Mouse (Mus musculus) fibroblast of lung, adult 2 months (primary cell): ENCODE measurements around the gene Cdkl3.

Experiments used
- DNase-seq: peaks from one replicate; pipeline ENCODE4 v3.0.0-alpha.2; 2011; ENCODE audit warnings: low read depth

Gene Cdkl3

DNA sequence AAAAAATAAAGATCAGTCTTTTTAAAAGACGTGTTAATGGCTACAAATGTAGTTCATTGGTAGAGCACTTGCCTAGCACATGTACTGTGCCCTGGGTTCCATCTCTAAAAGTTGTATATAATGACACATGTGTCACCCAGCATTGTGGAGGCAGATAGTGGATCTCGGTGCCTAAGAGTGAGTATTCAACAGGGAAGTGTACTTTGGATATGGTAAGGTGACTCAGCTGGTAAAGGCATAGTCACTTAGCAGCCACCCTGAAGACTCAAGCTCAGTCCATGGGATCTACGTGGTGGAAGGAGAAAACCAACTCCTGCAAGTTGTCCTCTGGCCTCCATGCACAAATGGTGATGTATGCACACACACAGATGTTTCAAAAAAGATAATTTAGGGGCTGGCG, 120.4 kb downstream of the Cdkl3 start:
- no peak for DNase-seq

GRCm38 (mm10) chr11:52127169-52127568, 123.1 kb downstream of the Cdkl3 start:
- DNase-seq, result no peak

DNA sequence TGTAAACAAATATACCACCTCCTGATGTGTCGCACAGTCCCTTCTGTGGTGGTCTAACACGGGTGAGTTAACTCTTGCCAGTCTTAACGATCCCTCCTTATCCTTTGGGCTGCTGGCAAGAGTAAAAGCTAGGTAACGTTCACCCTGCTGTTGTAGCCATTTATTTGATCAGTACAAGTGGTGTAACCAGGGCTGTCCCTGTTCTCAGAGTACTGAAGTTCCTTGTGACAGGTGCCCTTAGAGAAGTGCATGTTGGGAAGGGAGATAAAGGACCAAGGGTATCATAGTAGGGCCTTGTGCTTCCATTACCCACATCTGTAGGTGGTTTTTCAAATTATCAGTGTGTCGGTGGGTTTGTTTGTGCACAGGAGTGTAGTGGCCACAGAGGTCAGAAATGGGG, 123.7 kb downstream of the Cdkl3 start:
- no peak for DNase-seq

DNA sequence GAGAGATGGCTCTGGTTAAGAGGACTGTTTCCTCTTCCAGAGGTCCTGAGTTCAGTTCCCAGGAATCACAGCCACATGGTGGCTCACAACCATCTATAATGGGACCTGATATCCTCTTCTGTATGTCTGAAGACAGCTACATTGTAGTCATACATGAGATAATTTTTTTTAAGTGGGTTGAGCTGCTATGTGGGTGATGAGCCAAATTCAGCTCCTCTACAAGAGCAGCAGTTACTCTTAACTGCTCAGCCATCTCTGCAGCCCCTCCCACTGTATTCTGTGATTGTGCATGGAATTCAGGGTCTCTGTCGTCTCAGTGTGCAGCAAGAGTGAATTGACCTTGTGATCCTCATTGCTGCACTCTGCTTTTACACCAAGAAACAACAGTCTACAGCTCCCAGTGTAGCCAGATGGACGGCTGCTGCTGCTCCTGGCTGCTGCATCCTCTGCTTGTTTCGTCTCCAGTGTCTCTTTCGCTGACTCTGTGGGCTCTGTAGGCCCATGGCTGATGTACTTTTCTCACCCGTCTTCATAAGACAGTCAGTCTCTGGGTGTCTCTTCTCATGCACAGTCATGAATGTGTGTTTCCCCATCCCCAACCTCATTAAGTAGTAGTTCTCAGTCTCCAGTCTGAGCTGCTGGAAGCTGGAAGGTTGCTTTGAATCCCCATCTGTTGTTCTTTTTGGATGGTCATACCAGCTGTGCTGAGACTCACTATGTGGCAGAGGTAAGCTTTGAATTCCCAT, 124.5 kb downstream of the Cdkl3 start:
- DNase-seq, result no peak

- DNase-seq, result no peak
These were observed 125.2 kb downstream of the Cdkl3 start for GRCm38 (mm10) chr11:52129171-52129570.

- no peak for DNase-seq
These were observed 125.8 kb downstream of the Cdkl3 start for GRCm38 (mm10) chr11:52129621-52130450.

- no peak for DNase-seq
These were observed 126.5 kb downstream of the Cdkl3 start for GRCm38 (mm10) chr11:52130451-52131068.
